Mouse (Mus musculus): Measurements from ENCODE around the gene Snd1. TPM values are rescaled to one million over a fixed set of nuclear protein-coding genes. Genes with fewer than 3 reads are reported as not detected.

The Snd1 gene
- polyA plus RNA-seq, 1 experiment: 62.1 TPM

GRCm38 (mm10) chr6:28687776-28688175 is 212.8 kb downstream of the Snd1 start:
- Histone ChIP-seq H3K4me1 (ENCODE audit: control insufficient read depth, insufficient read depth, low read length) (no peaks in the 10 kb centered on the region), H3K4me3 (ENCODE audit: insufficient read depth, low read length) (no peak overlapping the region), H3K27ac (ENCODE audit: insufficient read depth, low read length) (no peak overlapping the region)
- TF ChIP-seq CTCF (IDR thresholded peaks at IDR 0.05; ENCODE audit: extremely low read depth, insufficient read depth, low read length): no peak
- TF ChIP-seq POLR2A (IDR thresholded peaks at IDR 0.05; ENCODE audit: extremely low read depth, insufficient read depth, low read length): no peak

GRCm38 (mm10) chr6:28692659-28693058 is 217.7 kb downstream of the Snd1 start:
- H3K27ac ChIP-seq (ENCODE audit: insufficient read depth, low read length): no peak overlapping the region
- peaks cover 5% of the 10 kb centered on the region; the same call in 1 of the 2 replicates for H3K4me1 ChIP-seq (ENCODE audit: control insufficient read depth, insufficient read depth, low read length)
- H3K4me3 ChIP-seq (ENCODE audit: insufficient read depth, low read length): no peak overlapping the region
- no peak for TF ChIP-seq POLR2A (IDR thresholded peaks at IDR 0.05; ENCODE audit: extremely low read depth, insufficient read depth, low read length)
- TF ChIP-seq CTCF (IDR thresholded peaks at IDR 0.05; ENCODE audit: extremely low read depth, insufficient read depth, low read length): no peak

- TF ChIP-seq POLR2A (IDR thresholded peaks at IDR 0.05; ENCODE audit: extremely low read depth, insufficient read depth, low read length): no peak
- no peak for TF ChIP-seq CTCF (IDR thresholded peaks at IDR 0.05; ENCODE audit: extremely low read depth, insufficient read depth, low read length)
- peaks cover 6% of the 10 kb centered on the region; the same call in 1 of the 2 replicates for H3K4me1 ChIP-seq (ENCODE audit: control insufficient read depth, insufficient read depth, low read length)
Measured at GRCm38 (mm10) chr6:28697214-28697613, 222.3 kb downstream of the Snd1 start.

GRCm38 (mm10) chr6:28704612-28705011 is 229.7 kb downstream of the Snd1 start:
- Histone ChIP-seq H3K4me1 (ENCODE audit: control insufficient read depth, insufficient read depth, low read length) (peaks cover 5% of the 10 kb centered on the region), H3K27ac (ENCODE audit: insufficient read depth, low read length) (no peak overlapping the region), H3K4me3 (ENCODE audit: insufficient read depth, low read length) (no peak overlapping the region)
- TF ChIP-seq CTCF (IDR thresholded peaks at IDR 0.05; ENCODE audit: extremely low read depth, insufficient read depth, low read length): no peak
- TF ChIP-seq POLR2A (IDR thresholded peaks at IDR 0.05; ENCODE audit: extremely low read depth, insufficient read depth, low read length): no peak

More at GRCm38 (mm10) chr6:28697214-28697613, 222.3 kb downstream of the Snd1 start:
- H3K27ac ChIP-seq (ENCODE audit: insufficient read depth, low read length): peak overlapping the region; percentile 53
- no peak overlapping the region for H3K4me3 ChIP-seq (ENCODE audit: insufficient read depth, low read length)

- Histone ChIP-seq H3K4me3 (ENCODE audit: insufficient read depth, low read length) (no peak overlapping the region), H3K27ac (ENCODE audit: insufficient read depth, low read length) (peak overlapping the region; percentile 5), H3K4me1 (ENCODE audit: control insufficient read depth, insufficient read depth, low read length) (peaks cover 5% of the 10 kb centered on the region)
- no peak for TF ChIP-seq CTCF (IDR thresholded peaks at IDR 0.05; ENCODE audit: extremely low read depth, insufficient read depth, low read length)
- no peak for TF ChIP-seq POLR2A (IDR thresholded peaks at IDR 0.05; ENCODE audit: extremely low read depth, insufficient read depth, low read length)
Measured at GRCm38 (mm10) chr6:28705384-28706107, 230.6 kb downstream of the Snd1 start.

- H3K4me1 ChIP-seq (ENCODE audit: control insufficient read depth, insufficient read depth, low read length): peaks cover 5% of the 10 kb centered on the region
- no peak overlapping the region for H3K4me3 ChIP-seq (ENCODE audit: insufficient read depth, low read length)
- TF ChIP-seq POLR2A (IDR thresholded peaks at IDR 0.05; ENCODE audit: extremely low read depth, insufficient read depth, low read length) (no peak), CTCF (IDR thresholded peaks at IDR 0.05; ENCODE audit: extremely low read depth, insufficient read depth, low read length) (no peak)
- peak overlapping the region; percentile 5; the same call in 1 of the 2 replicates for H3K27ac ChIP-seq (ENCODE audit: insufficient read depth, low read length)
Measured at GRCm38 (mm10) chr6:28706108-28706975, 231.4 kb downstream of the Snd1 start.

- Histone ChIP-seq H3K4me3 (ENCODE audit: insufficient read depth, low read length) (no peak overlapping the region), H3K4me1 (ENCODE audit: control insufficient read depth, insufficient read depth, low read length) (peaks cover 5% of the 10 kb centered on the region), H3K27ac (ENCODE audit: insufficient read depth, low read length) (no peak overlapping the region)
- TF ChIP-seq CTCF (IDR thresholded peaks at IDR 0.05; ENCODE audit: extremely low read depth, insufficient read depth, low read length): no peak
- no peak for TF ChIP-seq POLR2A (IDR thresholded peaks at IDR 0.05; ENCODE audit: extremely low read depth, insufficient read depth, low read length)
Measured at GRCm38 (mm10) chr6:28706976-28707592, 232.1 kb downstream of the Snd1 start.

GRCm38 (mm10) chr6:28710035-28710434 is 235.1 kb downstream of the Snd1 start:
- H3K4me3 ChIP-seq (ENCODE audit: insufficient read depth, low read length): no peak overlapping the region
- H3K4me1 ChIP-seq (ENCODE audit: control insufficient read depth, insufficient read depth, low read length): peaks cover 5% of the 10 kb centered on the region
- H3K27ac ChIP-seq (ENCODE audit: insufficient read depth, low read length): no peak overlapping the region
- TF ChIP-seq CTCF (IDR thresholded peaks at IDR 0.05; ENCODE audit: extremely low read depth, insufficient read depth, low read length) (no peak), POLR2A (IDR thresholded peaks at IDR 0.05; ENCODE audit: extremely low read depth, insufficient read depth, low read length) (no peak)

GRCm38 (mm10) chr6:28717203-28717844 is 242.4 kb downstream of the Snd1 start:
- H3K4me1 ChIP-seq (ENCODE audit: control insufficient read depth, insufficient read depth, low read length): peaks cover 6% of the 10 kb centered on the region
- H3K27ac ChIP-seq (ENCODE audit: insufficient read depth, low read length): no peak overlapping the region
- TF ChIP-seq POLR2A (IDR thresholded peaks at IDR 0.05; ENCODE audit: extremely low read depth, insufficient read depth, low read length) (no peak), CTCF (IDR thresholded peaks at IDR 0.05; ENCODE audit: extremely low read depth, insufficient read depth, low read length) (no peak)
- H3K4me3 ChIP-seq (ENCODE audit: insufficient read depth, low read length): no peak overlapping the region
